Mouse (Mus musculus) liver, embryonic 16.5 days (tissue): ENCODE data around the gene Ankrd53. TPM values are rescaled to one million over a fixed set of nuclear protein-coding genes. Genes with fewer than 3 reads are reported as not detected.

Experiments used
- ATAC-seq: fragments of 200-750 bp; cut with Nextera tagmentation; 2 replicates; pipeline ENCODE4 v1.8.0; 2017; ENCODE audit warnings: low read depth, mild to moderate bottlenecking, moderate number of reproducible peaks, moderate library complexity
- H3K27ac ChIP-seq: fragments of 300-500 bp; sonication (generic); 2 replicates; pipeline ENCODE4 v1.5.1; 2014; ENCODE audit warnings: mild to moderate bottlenecking, low read length
- H3K27me3 ChIP-seq: fragments of 300-500 bp; sonication (generic); 2 replicates; pipeline ENCODE4 v1.6.1; 2014; ENCODE audit warnings: low read depth, low read length, mixed read lengths; ENCODE audit not compliant: control insufficient read depth, insufficient read depth
- H3K36me3 ChIP-seq: fragments of 300-500 bp; sonication (generic); 2 replicates; pipeline ENCODE4 v1.6.1; 2014; ENCODE audit warnings: mild to moderate bottlenecking; ENCODE audit not compliant: control insufficient read depth, insufficient read depth
- H3K4me1 ChIP-seq: fragments of 300-500 bp; sonication (generic); 2 replicates; pipeline ENCODE4 v1.6.1; 2014; ENCODE audit warnings: low read depth, low read length, mixed read lengths; ENCODE audit not compliant: control insufficient read depth
- H3K4me2 ChIP-seq: fragments of 300-500 bp; sonication (generic); 2 replicates; pipeline ENCODE4 v1.6.1; 2014; ENCODE audit warnings: low read depth, low read length, mixed read lengths
- H3K4me3 ChIP-seq: fragments of 300-500 bp; sonication (generic); 2 replicates; pipeline ENCODE4 v1.5.1; 2014; ENCODE audit warnings: low read depth, mild to moderate bottlenecking, low read length
- H3K9ac ChIP-seq: fragments of 300-500 bp; sonication (generic); 2 replicates; pipeline ENCODE4 v1.6.1; 2014; ENCODE audit warnings: low read depth, low read length
- H3K9me3 ChIP-seq: fragments of 300-500 bp; sonication (generic); replicated peaks from 2 replicates; pipeline ENCODE4 v1.6.1; 2016; ENCODE audit warnings: low read length; ENCODE audit not compliant: control insufficient read depth
- WGBS: fragments of 180-500 bp; shearing (Covaris S2); extraction: QIAGEN DNeasy Blood & Tissue Kit; methylation state at CpG from one replicate; pipeline ENCODE4 v1.1.7; 2014; ENCODE audit not compliant: insufficient replicate concordance; 5-methylcytosine and 5-hydroxymethylcytosine counted together
- polyA plus RNA-seq: library from polyadenylated mRNA; unstranded; fragments of >200 nt; fragmentation: Nextera tagmentation; extraction: Ambion mirVana; gene quantifications from 2 replicates; pipeline ENCODE4 v1.2.1, GENCODE M21; 2015

The Ankrd53 gene
- polyA plus RNA-seq, 1 experiment from 2014 or later: not detected

DNA sequence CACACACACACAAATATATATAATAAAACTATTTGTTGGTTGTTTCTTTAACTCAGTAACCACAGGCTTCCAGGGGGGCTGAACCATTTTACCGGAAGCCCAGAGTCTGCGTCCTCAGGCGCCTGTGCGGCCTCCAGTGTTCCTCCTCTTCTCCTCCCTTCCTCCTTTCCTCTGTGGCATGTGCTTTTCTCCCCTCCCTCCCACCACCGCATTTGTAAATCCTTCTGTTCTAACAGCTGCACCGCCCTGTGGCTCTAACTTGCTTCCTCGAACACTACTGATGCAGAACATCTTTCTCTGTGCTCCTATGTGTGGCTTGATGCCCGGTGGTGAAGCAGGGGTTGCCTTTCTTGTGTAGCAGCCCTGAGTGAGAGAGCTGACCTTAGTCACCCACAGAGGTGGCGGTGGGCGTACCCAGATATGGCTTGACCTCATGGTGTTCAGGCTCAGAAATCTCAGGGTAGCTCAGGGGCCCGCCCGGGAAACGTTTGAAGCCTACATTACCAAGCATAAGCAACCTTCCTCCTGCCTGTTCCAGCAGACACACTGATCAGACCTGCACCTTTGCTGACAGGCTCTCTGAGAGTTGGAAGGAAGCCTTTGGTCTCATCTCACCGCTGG is 33.0 kb upstream of the Ankrd53 start:
- Histone ChIP-seq H3K4me2 (no peak overlapping the region), H3K27ac (no peak overlapping the region), H3K36me3 (no peaks in the 10 kb centered on the region), H3K27me3 (no peaks in the 10 kb centered on the region), H3K9ac (no peak overlapping the region), H3K9me3 (no peaks in the 10 kb centered on the region), H3K4me3 (no peak overlapping the region), H3K4me1 (no peaks in the 10 kb centered on the region)
- WGBS: 48% methylated on average over 14 of the region's 14 CpGs
- ATAC-seq: no peak

- H3K4me3 ChIP-seq: no peak overlapping the region
- H3K4me1 ChIP-seq: no peaks in the 10 kb centered on the region
- H3K9ac ChIP-seq: no peak overlapping the region
- no peaks in the 10 kb centered on the region for H3K9me3 ChIP-seq
- H3K4me2 ChIP-seq: no peak overlapping the region
- no peaks in the 10 kb centered on the region for H3K27me3 ChIP-seq
- no peak overlapping the region for H3K27ac ChIP-seq
- 22% methylated on average over 5 of the region's 5 CpGs for WGBS
- no peak for ATAC-seq
- no peaks in the 10 kb centered on the region for H3K36me3 ChIP-seq
Measured at GRCm38 (mm10) chr6:83731128-83731527, 31.3 kb upstream of the Ankrd53 start.

DNA sequence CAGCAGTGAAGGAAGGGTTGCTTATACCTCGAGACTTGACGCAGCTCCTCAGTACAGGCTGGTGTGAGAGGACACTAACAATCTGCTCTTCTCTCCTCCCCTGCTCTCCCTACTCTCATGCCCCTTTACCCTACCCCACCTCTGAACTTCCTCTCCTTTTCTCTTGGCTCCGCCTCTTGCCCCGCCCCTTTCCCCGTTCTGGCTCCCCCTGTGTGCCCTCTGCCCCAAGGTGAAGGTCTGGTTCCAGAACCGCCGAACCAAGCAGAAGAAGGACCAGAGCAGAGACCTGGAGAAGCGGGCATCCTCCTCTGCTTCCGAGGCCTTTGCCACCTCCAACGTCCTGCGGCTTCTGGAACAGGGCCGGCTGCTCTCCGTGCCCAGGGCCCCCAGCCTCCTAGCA is 25.1 kb upstream of the Ankrd53 start:
- no peak overlapping the region for H3K27ac ChIP-seq
- 29% methylated on average over 13 of the region's 13 CpGs for WGBS
- no peaks in the 10 kb centered on the region for H3K27me3 ChIP-seq
- no peak overlapping the region for H3K4me3 ChIP-seq
- H3K9ac ChIP-seq: no peak overlapping the region
- H3K36me3 ChIP-seq: no peaks in the 10 kb centered on the region
- ATAC-seq: no peak
- no peaks in the 10 kb centered on the region for H3K9me3 ChIP-seq
- H3K4me1 ChIP-seq: no peaks in the 10 kb centered on the region
- no peak overlapping the region for H3K4me2 ChIP-seq

- no peaks in the 10 kb centered on the region for H3K27me3 ChIP-seq
- H3K4me3 ChIP-seq: no peak overlapping the region
- no peak for ATAC-seq
- H3K4me1 ChIP-seq: no peaks in the 10 kb centered on the region; the same call in 1 of the 2 replicates
- H3K9me3 ChIP-seq: no peaks in the 10 kb centered on the region
- H3K36me3 ChIP-seq: no peaks in the 10 kb centered on the region
- no peak overlapping the region for H3K9ac ChIP-seq
- H3K27ac ChIP-seq: no peak overlapping the region
- no peak overlapping the region for H3K4me2 ChIP-seq
- 23% methylated on average over 6 of the region's 6 CpGs for WGBS
Measured at GRCm38 (mm10) chr6:83738596-83738995, 23.8 kb upstream of the Ankrd53 start.

DNA sequence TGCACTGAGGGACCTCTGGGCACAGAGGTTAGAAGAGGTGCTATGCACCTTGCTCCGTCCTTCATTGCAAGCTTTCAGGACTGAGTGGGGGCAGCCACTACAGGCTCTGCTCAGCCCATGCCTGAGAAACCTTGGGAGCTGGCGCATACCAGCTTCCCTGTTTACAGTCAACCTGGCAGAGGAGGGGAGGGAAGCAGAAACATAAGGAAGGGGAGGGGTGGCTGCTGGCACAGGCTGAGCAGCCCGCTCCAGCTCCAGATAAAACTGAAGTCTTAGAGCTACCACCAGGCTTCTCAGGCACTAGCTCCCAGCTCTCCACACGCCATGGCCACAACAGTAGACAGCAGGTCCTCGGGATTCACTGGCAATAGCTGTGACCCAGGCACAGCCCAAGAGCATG is 19.7 kb upstream of the Ankrd53 start, which contains the start of gene Atp6v1b1:
Gene Atp6v1b1, plus strand, starts transcription at position 230 of the 400 bp plus-strand sequence.
- Histone ChIP-seq H3K9ac (no peak within 1 kb of the TSS), H3K36me3 (no peaks in the 10 kb centered on the region), H3K27ac (no peak within 1 kb of the TSS), H3K4me1 (no peaks in the 10 kb centered on the region; the same call in 1 of the 2 replicates), H3K27me3 (no peaks in the 10 kb centered on the region), H3K4me2 (no peak within 1 kb of the TSS), H3K9me3 (no peaks in the 10 kb centered on the region), H3K4me3 (no peak within 1 kb of the TSS)
- 0 out of 2 replicates have a peak, but pooled peaks have one; percentile 9 for ATAC-seq
- 43% methylated on average over 5 of the region's 5 CpGs for WGBS

DNA sequence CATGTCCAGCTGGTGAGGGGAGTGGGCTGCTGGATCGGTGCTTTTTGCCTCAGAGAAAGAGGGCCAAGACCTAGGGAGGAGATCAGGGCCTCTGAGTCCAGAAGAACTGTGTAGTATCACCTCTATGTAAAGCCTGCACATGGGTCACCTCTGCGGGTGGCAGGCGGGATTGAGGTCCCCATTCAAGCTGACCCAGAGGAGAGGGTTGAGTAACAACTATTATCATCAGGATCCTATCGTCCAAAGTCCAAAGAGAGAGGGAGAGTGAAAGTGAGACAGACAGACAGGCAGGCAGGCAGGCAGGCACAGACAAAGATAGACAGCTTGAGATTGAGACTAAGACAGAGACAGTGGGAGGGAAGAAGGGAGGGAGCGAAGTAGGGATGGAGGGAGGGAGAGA is 19.2 kb upstream of the Ankrd53 start:
- H3K4me2 ChIP-seq: no peak overlapping the region
- 59% methylated on average over 5 of the region's 5 CpGs for WGBS
- no peaks in the 10 kb centered on the region for H3K36me3 ChIP-seq
- H3K27me3 ChIP-seq: no peaks in the 10 kb centered on the region
- ATAC-seq: peak; percentile 64
- H3K9me3 ChIP-seq: no peaks in the 10 kb centered on the region
- no peaks in the 10 kb centered on the region; the same call in 1 of the 2 replicates for H3K4me1 ChIP-seq
- no peak overlapping the region for H3K4me3 ChIP-seq
- H3K9ac ChIP-seq: no peak overlapping the region
- no peak overlapping the region for H3K27ac ChIP-seq

- H3K4me1 ChIP-seq: no peaks in the 10 kb centered on the region; the same call in 1 of the 2 replicates
- ATAC-seq: no peak
- no peaks in the 10 kb centered on the region for H3K36me3 ChIP-seq
- H3K9ac ChIP-seq: no peak overlapping the region
- no peak overlapping the region for H3K4me2 ChIP-seq
- WGBS: 46% methylated on average over 5 of the region's 5 CpGs
- H3K27ac ChIP-seq: no peak overlapping the region
- H3K9me3 ChIP-seq: no peaks in the 10 kb centered on the region
- no peak overlapping the region for H3K4me3 ChIP-seq
- H3K27me3 ChIP-seq: no peaks in the 10 kb centered on the region
Measured at GRCm38 (mm10) chr6:83744126-83744525, 18.3 kb upstream of the Ankrd53 start.

GRCm38 (mm10) chr6:83744557-83744956 is 17.9 kb upstream of the Ankrd53 start:
- 48% methylated on average over 5 of the region's 5 CpGs for WGBS
- no peaks in the 10 kb centered on the region; the same call in 1 of the 2 replicates for H3K4me1 ChIP-seq
- no peak overlapping the region for H3K4me3 ChIP-seq
- H3K4me2 ChIP-seq: no peak overlapping the region
- H3K9ac ChIP-seq: no peak overlapping the region
- ATAC-seq: no peak
- no peaks in the 10 kb centered on the region for H3K9me3 ChIP-seq
- H3K27me3 ChIP-seq: no peaks in the 10 kb centered on the region
- no peaks in the 10 kb centered on the region for H3K36me3 ChIP-seq
- no peak overlapping the region for H3K27ac ChIP-seq

- Histone ChIP-seq H3K27me3 (no peaks in the 10 kb centered on the region), H3K4me2 (no peak overlapping the region), H3K9ac (no peak overlapping the region), H3K27ac (no peak overlapping the region), H3K4me1 (no peaks in the 10 kb centered on the region; the same call in 1 of the 2 replicates), H3K36me3 (no peaks in the 10 kb centered on the region), H3K9me3 (no peaks in the 10 kb centered on the region), H3K4me3 (no peak overlapping the region)
- no peak for ATAC-seq
- 37% methylated on average over 2 of the region's 2 CpGs for WGBS
Measured at GRCm38 (mm10) chr6:83745466-83745865, 17.0 kb upstream of the Ankrd53 start.
